Mouse (Mus musculus) retina, embryonic 14.5 days (tissue): ENCODE measurements around the gene Vmn1r202.
"Not testable (repeated sequence)": the region's sequence is repeated elsewhere in the genome, so short reads cannot be mapped to it uniquely, and the experiment has no call there.

ENCODE experiments used
- DNase-seq: peaks from one replicate; pipeline ENCODE4 v3.0.0-alpha.2; 2015; ENCODE audit warnings: low spot score

Vmn1r202 gene

DNA sequence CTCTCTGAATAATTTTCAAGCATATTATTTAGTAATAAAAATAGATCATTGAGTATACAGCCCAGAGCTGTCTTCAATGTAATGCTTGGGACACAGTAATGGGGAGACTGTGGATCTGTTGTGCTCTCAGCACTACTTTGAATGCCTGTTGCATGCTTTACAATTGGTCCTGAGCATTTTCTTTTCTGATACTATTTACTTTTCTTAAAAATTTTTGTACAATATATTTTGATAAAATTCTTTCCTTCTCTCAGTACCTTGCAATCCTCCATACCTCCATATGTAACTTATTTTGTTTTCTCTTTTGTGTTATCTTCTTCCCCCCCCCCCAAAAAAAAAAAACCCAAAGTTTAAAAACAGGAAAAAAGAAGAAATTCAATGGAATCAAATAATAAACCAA is at the start of gene Vmn1r202:
Vmn1r202 (minus strand) TSS at position 101 of the 400 bp plus-strand sequence.
- DNase-seq = no peak

DNA sequence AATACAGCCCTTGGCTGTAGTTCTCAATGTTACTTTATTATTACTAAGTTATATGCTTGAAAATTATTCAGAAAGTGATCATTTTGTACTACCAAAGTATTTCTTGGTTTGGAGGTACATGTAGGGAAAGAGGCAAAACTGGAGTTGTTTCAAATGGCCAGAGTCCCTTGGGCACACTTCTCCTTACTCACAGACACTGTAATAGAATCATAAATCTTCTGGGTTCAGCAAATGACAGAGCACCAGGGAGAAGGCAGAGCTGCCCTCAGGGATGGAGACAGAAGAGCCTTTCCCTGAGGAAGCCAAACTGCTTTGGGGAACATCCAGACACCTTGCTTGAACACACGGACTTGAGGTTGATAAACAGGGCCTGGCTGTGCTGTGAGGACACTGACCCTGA is 47.7 kb upstream of the Vmn1r202 start, which contains the start of gene Vmn1r204:
Vmn1r204 (plus strand) TSS at position 301 of the 400 bp plus-strand sequence.
- not testable (repeated sequence) for DNase-seq

DNA sequence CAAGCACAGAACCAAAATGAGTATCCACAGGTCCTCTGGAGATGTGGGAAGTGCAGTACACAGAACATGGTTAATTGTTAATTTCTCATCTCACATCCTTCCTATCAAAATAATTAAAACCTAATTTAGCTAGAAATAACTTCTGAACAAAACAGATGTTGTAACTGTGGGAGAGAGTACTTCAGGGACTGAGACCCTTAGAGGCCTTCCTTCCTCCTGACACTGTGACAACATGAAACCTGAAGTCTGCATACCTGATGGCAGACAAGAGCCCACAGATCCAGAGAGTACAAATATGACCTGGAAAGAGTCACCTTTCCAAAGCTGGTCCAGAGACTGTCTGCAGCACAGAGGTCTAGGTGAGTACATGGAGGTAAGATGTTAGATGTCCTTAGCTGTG is 12.6 kb upstream of the Vmn1r202 start, which contains the start of gene Vmn1r203:
Vmn1r203 (plus strand) TSS at position 301 of the 400 bp plus-strand sequence.
- no peak for DNase-seq

DNA sequence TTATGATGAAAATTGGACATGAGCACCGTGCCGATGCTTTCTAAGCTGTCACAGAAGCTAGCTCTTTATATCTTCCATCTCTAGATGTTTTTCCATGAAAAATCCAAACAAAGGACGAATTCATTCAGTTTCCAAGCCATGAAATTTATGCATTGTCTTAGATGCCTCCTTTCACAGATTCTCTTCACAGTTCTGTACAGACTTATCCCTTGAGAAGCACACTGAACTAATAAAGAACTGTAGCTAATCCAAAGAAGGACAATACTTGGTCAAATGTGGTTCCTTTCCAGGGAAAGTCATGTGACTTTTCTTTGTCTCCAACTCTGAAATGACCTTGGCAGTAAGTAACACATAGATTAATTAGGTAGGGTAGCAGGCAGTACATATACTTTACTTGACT is 2.8 kb downstream of the Vmn1r202 start:
- DNase-seq = no peak

DNA sequence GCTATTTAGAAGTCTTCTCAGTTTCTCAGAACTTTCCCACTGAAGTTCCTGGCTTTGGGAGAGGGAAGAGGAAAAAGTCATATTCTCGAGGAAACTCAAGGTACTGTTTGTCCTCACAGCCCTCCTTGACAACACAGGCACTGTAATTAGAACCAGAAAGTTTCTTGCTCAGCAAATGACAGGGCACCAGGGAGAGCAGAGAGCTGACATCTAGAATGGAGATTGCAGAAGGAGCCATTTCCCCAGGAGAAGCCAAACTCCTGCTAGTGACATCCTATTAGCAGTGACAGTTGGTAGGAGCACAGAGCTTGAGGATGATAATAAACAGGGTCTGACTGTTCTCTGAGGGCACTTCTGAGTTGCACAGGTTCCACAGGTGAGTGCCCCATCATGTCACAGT is 33.6 kb downstream of the Vmn1r202 start, which contains the start of gene Vmn1r201:
Vmn1r201 (plus strand) TSS at position 301 of the 400 bp plus-strand sequence.
- DNase-seq = no peak

DNA sequence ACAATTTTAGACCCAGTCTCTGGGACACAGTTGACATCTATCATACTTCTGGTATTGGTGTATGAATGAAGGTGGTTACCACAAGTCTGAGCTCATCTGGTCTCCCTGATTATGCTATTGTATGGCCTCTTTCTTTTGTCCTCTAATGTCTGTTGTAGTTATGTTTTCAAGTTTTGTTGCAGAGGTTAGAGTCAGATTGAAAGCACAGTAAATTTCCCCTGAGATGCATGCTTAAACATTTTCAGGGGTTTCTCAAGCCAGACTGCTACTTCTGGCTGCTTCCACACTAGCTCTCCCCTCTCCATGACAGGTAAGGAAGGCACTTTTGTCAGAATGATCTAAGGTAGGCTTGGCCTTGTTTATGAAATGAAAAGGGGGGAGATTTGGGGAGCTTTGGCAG is 50.0 kb downstream of the Vmn1r202 start:
- no peak for DNase-seq
